Mouse (Mus musculus) lung, embryonic 15.5 days (tissue): ENCODE data around the gene Dbnl. TPM values are rescaled to one million over a fixed set of nuclear protein-coding genes. Genes with fewer than 3 reads are reported as not detected.

Experiments used
- ATAC-seq: fragments of 200-750 bp; cut with Nextera tagmentation; 2 replicates; pipeline ENCODE4 v1.8.0; 2017; ENCODE audit warnings: moderate number of reproducible peaks, borderline replicate concordance; ENCODE audit not compliant: low FRiP score, low TSS enrichment; ENCODE audit errors: extremely low read depth
- H3K27ac ChIP-seq: fragments of 300-500 bp; sonication (generic); 2 replicates; pipeline ENCODE4 v1.5.1; 2015; ENCODE audit warnings: moderate library complexity, mild to moderate bottlenecking, inconsistent platforms
- H3K27me3 ChIP-seq: fragments of 300-500 bp; sonication (generic); 2 replicates; pipeline ENCODE4 v1.6.1; 2015; ENCODE audit warnings: inconsistent platforms
- H3K36me3 ChIP-seq: fragments of 300-500 bp; sonication (generic); 2 replicates; pipeline ENCODE4 v1.6.1; 2015; ENCODE audit warnings: inconsistent platforms
- H3K4me1 ChIP-seq: fragments of 300-500 bp; sonication (generic); 2 replicates; pipeline ENCODE4 v1.6.1; 2015; ENCODE audit warnings: inconsistent platforms
- H3K4me2 ChIP-seq: fragments of 300-500 bp; sonication (generic); 2 replicates; pipeline ENCODE4 v1.6.1; 2015; ENCODE audit warnings: inconsistent platforms, mild to moderate bottlenecking, moderate library complexity
- H3K4me3 ChIP-seq: fragments of 300-500 bp; sonication (generic); 2 replicates; pipeline ENCODE4 v1.5.1; 2015; ENCODE audit warnings: mild to moderate bottlenecking, inconsistent platforms
- H3K9ac ChIP-seq: fragments of 300-500 bp; sonication (generic); 2 replicates; pipeline ENCODE4 v1.6.1; 2015; ENCODE audit warnings: inconsistent platforms
- H3K9me3 ChIP-seq: fragments of 300-500 bp; sonication (generic); 2 replicates; pipeline ENCODE4 v1.6.1; 2016; ENCODE audit warnings: inconsistent platforms
- WGBS: fragments of 180-500 bp; shearing (Covaris S2); methylation state at CpG from one replicate; pipeline ENCODE4 v1.1.7; 2015; 5-methylcytosine and 5-hydroxymethylcytosine counted together
- polyA plus RNA-seq: library from polyadenylated mRNA; unstranded; fragments of >200 nt; fragmentation: Nextera tagmentation; extraction: Ambion mirVana; gene quantifications from 2 replicates; pipeline ENCODE4 v1.2.1, GENCODE M21; 2015

Dbnl gene
- polyA plus RNA-seq, 1 experiment from 2014 or later, result 115 TPM

DNA sequence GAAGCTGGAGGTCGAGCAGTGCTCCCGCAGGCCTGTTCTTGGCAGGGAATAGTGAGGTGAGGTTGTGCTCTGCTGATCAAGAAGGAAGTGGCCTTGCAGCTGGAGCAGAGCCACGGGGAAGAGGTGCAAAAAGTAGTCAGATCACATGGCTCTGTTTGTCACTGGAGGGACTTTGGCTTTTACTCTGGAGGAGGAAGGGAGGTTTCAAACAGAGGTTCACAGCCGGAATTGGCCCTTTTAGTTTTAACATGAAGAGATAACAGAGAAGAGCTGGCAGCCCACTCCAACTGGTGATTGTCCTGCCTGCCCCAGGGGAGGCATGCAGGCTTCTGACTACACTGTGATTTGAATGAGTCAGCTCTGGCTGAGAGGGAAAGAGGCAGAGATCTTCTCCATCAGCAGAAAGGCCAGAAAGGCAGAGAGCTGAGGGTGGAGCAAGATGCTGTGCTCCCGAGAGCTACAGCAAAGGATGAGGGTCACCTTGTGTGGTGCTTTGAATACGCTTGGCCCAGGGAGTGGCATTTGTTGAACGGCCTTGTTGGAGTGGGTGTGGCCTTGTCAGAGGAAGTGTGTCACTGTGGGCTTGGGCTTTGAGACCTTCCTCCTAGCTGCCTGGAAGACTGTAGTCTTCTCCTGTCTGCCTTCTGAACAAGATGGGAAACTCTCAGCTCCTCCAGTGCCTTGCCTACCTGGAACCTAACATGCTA lies 58.5 kb downstream of the Dbnl start:
- H3K27me3 ChIP-seq, result no peaks in the 10 kb centered on the region
- ATAC-seq, result no peak
- no peaks in the 10 kb centered on the region for H3K9me3 ChIP-seq
- 0 out of 2 replicates have a peak, but pooled peaks cover 2% of the 10 kb centered on the region for H3K4me1 ChIP-seq
- 56% methylated on average over 7 of the region's 7 CpGs for WGBS
- no peak overlapping the region for H3K4me3 ChIP-seq
- H3K4me2 ChIP-seq, result no peak overlapping the region
- no peak overlapping the region for H3K9ac ChIP-seq
- no peak overlapping the region for H3K27ac ChIP-seq
- no peaks in the 10 kb centered on the region for H3K36me3 ChIP-seq

DNA sequence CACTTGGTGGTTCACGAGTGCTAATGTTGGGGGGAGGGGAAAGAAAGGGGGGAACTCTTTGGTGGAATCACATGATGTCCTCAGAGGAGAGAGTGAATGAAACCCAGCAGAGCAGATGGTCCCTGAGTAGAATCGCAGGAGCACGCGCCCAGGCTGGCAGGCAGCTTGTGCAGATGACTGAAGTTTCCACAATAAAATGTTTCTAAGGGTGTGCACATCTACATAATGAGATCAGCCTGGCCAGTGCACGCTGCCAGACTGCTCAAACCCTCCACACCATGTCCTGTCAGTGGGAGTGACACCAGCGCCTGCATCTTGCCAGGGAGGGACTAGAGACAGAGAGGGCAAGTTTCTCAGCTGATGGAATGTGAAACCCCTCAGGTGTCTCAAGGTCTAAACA lies 60.5 kb downstream of the Dbnl start:
- Histone ChIP-seq H3K4me1 (peaks cover 8% of the 10 kb centered on the region; the same call in 1 of the 2 replicates), H3K36me3 (no peaks in the 10 kb centered on the region), H3K9me3 (no peaks in the 10 kb centered on the region), H3K27ac (no peak overlapping the region), H3K4me3 (no peak overlapping the region), H3K27me3 (no peaks in the 10 kb centered on the region), H3K9ac (no peak overlapping the region), H3K4me2 (no peak overlapping the region)
- no peak for ATAC-seq
- WGBS, result 61% methylated on average over 6 of the region's 6 CpGs

DNA sequence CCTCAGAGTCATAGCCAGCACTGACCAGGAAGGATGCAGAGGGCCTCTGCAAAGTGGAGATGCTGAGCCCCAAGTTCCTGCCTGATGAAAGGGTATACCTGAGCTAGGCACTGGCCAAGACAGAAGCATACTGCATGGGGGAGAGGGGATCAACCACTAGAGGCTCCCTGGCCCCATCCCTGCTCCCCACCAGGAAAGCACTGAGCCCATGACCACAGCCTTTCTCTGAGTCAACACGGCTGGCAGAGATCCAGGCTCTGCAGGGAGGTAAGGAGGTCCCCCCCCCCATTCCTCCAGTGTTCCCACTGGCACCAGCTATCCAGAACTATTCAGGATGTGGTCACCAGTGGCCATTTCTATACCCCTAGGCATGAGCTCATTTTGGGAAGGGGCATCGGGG lies 61.0 kb downstream of the Dbnl start:
- no peak overlapping the region for H3K4me3 ChIP-seq
- no peaks in the 10 kb centered on the region for H3K27me3 ChIP-seq
- 55% methylated on average over 2 of the region's 2 CpGs for WGBS
- 0 out of 2 replicates have a peak, but pooled peaks have one; percentile 29 for ATAC-seq
- H3K36me3 ChIP-seq, result no peaks in the 10 kb centered on the region
- no peak overlapping the region for H3K27ac ChIP-seq
- peaks cover 8% of the 10 kb centered on the region; the same call in 1 of the 2 replicates for H3K4me1 ChIP-seq
- H3K9ac ChIP-seq, result no peak overlapping the region
- no peak overlapping the region for H3K4me2 ChIP-seq
- H3K9me3 ChIP-seq, result no peaks in the 10 kb centered on the region

DNA sequence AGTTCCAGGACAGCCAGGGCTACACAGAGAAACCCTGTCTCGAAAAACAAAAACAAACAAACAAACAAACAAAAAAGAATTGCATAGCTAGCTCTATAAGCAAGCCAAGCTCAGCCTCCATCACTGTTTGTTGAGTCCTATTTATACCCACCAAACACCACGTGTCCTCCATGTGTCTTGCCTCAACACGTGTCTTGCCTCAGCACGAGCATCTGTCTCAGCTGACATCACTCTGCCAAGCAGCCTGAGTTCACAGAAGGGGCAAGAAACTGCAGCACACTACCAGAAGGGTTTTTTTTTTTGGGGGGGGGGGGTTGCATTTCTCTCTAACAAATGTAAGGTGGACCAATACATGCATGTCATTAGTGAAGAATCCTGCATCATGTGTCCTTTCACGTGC lies 62.2 kb downstream of the Dbnl start:
- no peaks in the 10 kb centered on the region for H3K9me3 ChIP-seq
- H3K27me3 ChIP-seq, result no peaks in the 10 kb centered on the region
- H3K36me3 ChIP-seq, result no peaks in the 10 kb centered on the region
- H3K4me3 ChIP-seq, result no peak overlapping the region
- no peak overlapping the region for H3K9ac ChIP-seq
- 36% methylated on average over 5 of the region's 5 CpGs for WGBS
- H3K27ac ChIP-seq, result no peak overlapping the region
- peaks cover 8% of the 10 kb centered on the region; the same call in 1 of the 2 replicates for H3K4me1 ChIP-seq
- no peak overlapping the region for H3K4me2 ChIP-seq
- no peak for ATAC-seq

Other genes starting within 250 kb of the Dbnl start
- gene Ccdc117, start 246.3 kb upstream of the Dbnl start, polyA plus RNA-seq, result 20.8 and 22.3 TPM in 2 replicates
- gene Ankrd36, start 218.8 kb upstream of the Dbnl start, polyA plus RNA-seq, result 0.09 TPM in 1 of 2 replicates, not detected in the other
- gene Mrps24, start 72.8 kb upstream of the Dbnl start, polyA plus RNA-seq, result 179 and 188 TPM in 2 replicates
- gene Urgcp, start 26.1 kb upstream of the Dbnl start, polyA plus RNA-seq, result 24.6 and 24.8 TPM in 2 replicates
- gene Pgam2, start 15.2 kb downstream of the Dbnl start, polyA plus RNA-seq, result 29.6 and 49.3 TPM in 2 replicates
- gene Polm, start 49.5 kb downstream of the Dbnl start, polyA plus RNA-seq, result 7.1 and 10.0 TPM in 2 replicates
- gene Aebp1, start 73.5 kb downstream of the Dbnl start, polyA plus RNA-seq, result 31.3 and 37.6 TPM in 2 replicates
- 149 and 160 TPM in 2 replicates for gene Pold2, start 89.8 kb downstream of the Dbnl start, polyA plus RNA-seq
- 273 and 720 TPM in 2 replicates for gene Myl7, start 110.3 kb downstream of the Dbnl start, polyA plus RNA-seq
- gene Gck, start 161.6 kb downstream of the Dbnl start, polyA plus RNA-seq, result 1.7 and 1.9 TPM in 2 replicates
- 58.6 and 61.4 TPM in 2 replicates for gene Ykt6, start 167.2 kb downstream of the Dbnl start, polyA plus RNA-seq